Mouse (Mus musculus) adrenal gland, postnatal 10 days (tissue): ENCODE measurements around the gene Dscam. TPM values are rescaled to one million over a fixed set of nuclear protein-coding genes. Genes with fewer than 3 reads are reported as not detected.

ENCODE experiments used
- DNase-seq: peaks from one replicate; pipeline ENCODE4 v3.0.0; 2021; ENCODE audit warnings: mixed read lengths
- total RNA-seq, 2 experiments: library from RNA; stranded (reverse); gene quantifications; 2 replicates each; pipeline ENCODE4 v1.2.3; 2021

The Dscam gene
- total RNA-seq, 2 experiments from 2014 or later, result 0.18 to 0.24 TPM

DNA sequence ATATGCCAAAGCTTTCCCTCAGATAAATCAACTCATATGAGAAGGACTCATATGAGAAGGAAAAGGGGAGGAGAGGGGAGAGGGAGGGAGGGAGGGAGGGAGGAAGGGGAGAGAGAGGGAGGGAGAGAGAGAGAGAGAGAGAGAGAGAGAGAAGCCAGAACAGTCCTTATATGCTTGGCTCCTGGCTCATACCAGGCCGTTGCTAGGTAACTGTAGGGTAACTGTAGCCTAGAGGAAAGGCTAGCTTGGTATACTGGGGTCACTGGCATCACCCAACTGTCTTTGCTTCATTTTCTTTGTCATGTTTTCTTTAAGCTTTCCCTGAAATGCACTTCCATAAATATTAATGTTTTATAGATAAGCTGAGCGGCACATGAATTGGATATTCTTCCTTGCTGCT is 617.9 kb downstream of the Dscam start:
- no peak for DNase-seq

DNA sequence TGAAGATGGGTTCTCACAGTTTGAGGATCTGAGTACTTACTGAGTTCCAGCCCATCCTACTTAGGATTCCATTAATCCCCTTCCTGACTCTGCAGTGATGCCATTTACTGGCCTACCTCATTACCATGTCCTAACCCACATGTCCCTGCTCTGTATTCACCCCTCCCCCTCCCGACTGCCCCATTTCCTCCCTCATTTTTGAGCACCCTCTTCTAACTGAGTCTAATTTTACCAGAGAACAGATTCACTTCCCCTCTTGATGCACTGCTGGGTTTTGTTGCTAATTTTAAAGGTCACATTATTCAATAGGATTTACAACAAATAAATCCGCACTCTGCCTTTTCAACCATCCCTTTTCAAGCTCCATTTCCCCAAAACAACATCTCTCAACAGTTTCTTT is 629.5 kb downstream of the Dscam start:
- no peak for DNase-seq

Other genes starting within 250 kb of the Dscam start
- 10 to 100 TPM; 16.5 to 18.7 TPM for gene Bace2, start 186.0 kb upstream of the Dscam start, total RNA-seq